Mouse (Mus musculus) heart, postnatal 0 days (tissue): Measurements from ENCODE around the gene Gpam. TPM values are rescaled to one million over a fixed set of nuclear protein-coding genes. Genes with fewer than 3 reads are reported as not detected.

ENCODE experiments used
- ATAC-seq: fragments of 200-750 bp; cut with Nextera tagmentation; 2 replicates; pipeline ENCODE4 v1.8.0; 2017; ENCODE audit warnings: low read depth, moderate number of reproducible peaks, moderate library complexity; ENCODE audit not compliant: insufficient read depth
- DNase-seq: peaks from one replicate; pipeline ENCODE4 v3.0.0-alpha.2; 2016; ENCODE audit warnings: low spot score
- H3K27ac ChIP-seq: fragments of 300-500 bp; sonication (generic); 2 replicates; pipeline ENCODE4 v1.5.1; 2014; ENCODE audit warnings: low read depth, mild to moderate bottlenecking
- H3K27me3 ChIP-seq: fragments of 300-500 bp; sonication (generic); 2 replicates; pipeline ENCODE4 v1.6.1; 2014; ENCODE audit warnings: low read length, mixed read lengths; ENCODE audit not compliant: control insufficient read depth, insufficient read depth
- H3K36me3 ChIP-seq: fragments of 300-500 bp; sonication (generic); replicated peaks from 2 replicates; pipeline ENCODE4 v1.6.1; 2014; ENCODE audit warnings: low read length, mixed read lengths; ENCODE audit not compliant: control insufficient read depth, insufficient read depth
- H3K4me1 ChIP-seq: fragments of 300-500 bp; sonication (generic); 2 replicates; pipeline ENCODE4 v1.6.1; 2014; ENCODE audit warnings: antibody characterized with exemption; ENCODE audit not compliant: control insufficient read depth, insufficient read depth
- H3K4me2 ChIP-seq: fragments of 300-500 bp; sonication (generic); 2 replicates; pipeline ENCODE4 v1.6.1; 2014; ENCODE audit warnings: low read depth, mild to moderate bottlenecking, low read length, moderate library complexity
- H3K4me3 ChIP-seq: fragments of 300-500 bp; sonication (generic); 2 replicates; pipeline ENCODE4 v1.5.1; 2014; ENCODE audit warnings: low read depth, low read length
- H3K9ac ChIP-seq: fragments of 300-500 bp; sonication (generic); replicated peaks from 2 replicates; pipeline ENCODE4 v1.6.1; 2014; ENCODE audit warnings: low read depth, low read length, mixed read lengths
- H3K9me3 ChIP-seq: fragments of 300-500 bp; sonication (generic); replicated peaks from 2 replicates; pipeline ENCODE4 v1.6.1; 2016; ENCODE audit warnings: low read length; ENCODE audit not compliant: control insufficient read depth
- CTCF ChIP-seq: IDR thresholded peaks from 2 replicates; pipeline ENCODE4 v1.5.1; 2016; ENCODE audit warnings: antibody characterized with exemption, control low read depth, low read depth
- EP300 ChIP-seq: IDR thresholded peaks from 2 replicates; pipeline ENCODE4 v1.6.1; 2016; ENCODE audit warnings: antibody characterized with exemption, low read depth
- WGBS: fragments of 180-500 bp; shearing (Covaris S2); extraction: QIAGEN DNeasy Blood & Tissue Kit; methylation state at CpG from one replicate; pipeline ENCODE4 v1.1.7; 2014; 5-methylcytosine and 5-hydroxymethylcytosine counted together
- polyA plus RNA-seq: library from polyadenylated mRNA; unstranded; fragments of >200 nt; fragmentation: Nextera tagmentation; extraction: Ambion mirVana; gene quantifications from 2 replicates; pipeline ENCODE4 v1.2.1, GENCODE M21; 2015
- total RNA-seq: library from RNA; depleted of rRNA; stranded (reverse); fragments of >200 nt; gene quantifications from 2 replicates; pipeline ENCODE4 v1.2.3, GENCODE M21; 2014; ENCODE audit warnings: low replicate concordance

Gpam gene
- total and polyA plus RNA-seq, 2 experiments from 2014 or later = 15.7 to 60.2 TPM

DNA sequence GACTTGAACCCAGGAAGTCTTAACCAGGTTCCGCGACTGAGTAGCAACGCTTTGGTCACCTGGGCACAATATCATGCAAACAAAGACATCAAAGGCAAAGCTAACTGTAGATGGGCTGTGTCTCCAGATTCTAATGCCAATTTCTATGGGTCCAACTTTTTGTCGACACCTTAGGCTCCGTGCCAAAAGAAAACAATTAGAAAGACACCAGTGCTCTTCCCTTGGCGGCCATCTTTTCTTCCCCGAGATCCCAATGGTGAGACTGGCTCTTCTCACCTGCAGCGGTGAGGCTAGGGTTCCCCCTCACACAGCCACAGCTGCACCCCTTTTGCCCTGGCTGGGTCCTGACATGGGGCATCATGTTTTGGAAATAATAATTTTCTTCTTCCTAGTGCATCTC is 64.5 kb downstream of the Gpam start:
- H3K9ac ChIP-seq = no peak overlapping the region
- DNase-seq (no peak), ATAC-seq (no peak)
- peaks cover 11% of the 10 kb centered on the region for H3K36me3 ChIP-seq
- H3K4me2 ChIP-seq = no peak overlapping the region
- TF ChIP-seq EP300 (no peak), CTCF (no peak)
- no peak overlapping the region for H3K27ac ChIP-seq
- H3K4me1 ChIP-seq = 0 out of 2 replicates have a peak, but pooled peaks cover 6% of the 10 kb centered on the region
- 78% methylated on average over 8 of the region's 8 CpGs for WGBS
- H3K27me3 ChIP-seq = no peaks in the 10 kb centered on the region
- no peak overlapping the region for H3K4me3 ChIP-seq
- H3K9me3 ChIP-seq = peaks cover 7% of the 10 kb centered on the region; the same call in 1 of the 2 replicates

DNA sequence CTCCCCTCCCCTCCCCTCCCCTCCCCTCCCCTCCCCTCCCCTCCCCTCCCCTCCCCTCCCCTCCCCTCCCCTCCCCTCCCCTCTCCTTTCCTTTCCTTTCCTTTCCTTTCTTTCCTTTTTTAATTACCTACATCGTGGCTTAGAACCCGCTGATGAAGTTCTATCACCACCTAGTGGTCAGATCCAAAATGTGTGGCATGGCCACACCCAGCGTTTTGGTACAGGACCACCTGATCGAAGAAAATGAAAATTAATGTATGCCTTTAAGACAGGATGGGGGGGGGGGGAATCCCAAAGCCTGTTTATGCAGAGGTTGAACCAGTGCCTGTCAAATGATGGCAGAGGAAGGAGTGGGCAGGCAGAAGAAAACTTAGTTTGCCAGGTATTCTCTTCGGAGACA is 65.1 kb downstream of the Gpam start:
- Histone ChIP-seq H3K9ac (no peak overlapping the region), H3K9me3 (peaks cover 7% of the 10 kb centered on the region; the same call in 1 of the 2 replicates), H3K36me3 (peaks cover 6% of the 10 kb centered on the region; the same call in 1 of the 2 replicates), H3K4me3 (no peak overlapping the region), H3K27me3 (no peaks in the 10 kb centered on the region), H3K27ac (no peak overlapping the region), H3K4me2 (no peak overlapping the region), H3K4me1 (0 out of 2 replicates have a peak, but pooled peaks cover 6% of the 10 kb centered on the region)
- ATAC-seq = no peak
- TF ChIP-seq EP300 = no peak
- TF ChIP-seq CTCF = peak; percentile 76
- DNase-seq = peak; percentile 69
- 33% methylated on average over 4 of the region's 5 CpGs for WGBS

DNA sequence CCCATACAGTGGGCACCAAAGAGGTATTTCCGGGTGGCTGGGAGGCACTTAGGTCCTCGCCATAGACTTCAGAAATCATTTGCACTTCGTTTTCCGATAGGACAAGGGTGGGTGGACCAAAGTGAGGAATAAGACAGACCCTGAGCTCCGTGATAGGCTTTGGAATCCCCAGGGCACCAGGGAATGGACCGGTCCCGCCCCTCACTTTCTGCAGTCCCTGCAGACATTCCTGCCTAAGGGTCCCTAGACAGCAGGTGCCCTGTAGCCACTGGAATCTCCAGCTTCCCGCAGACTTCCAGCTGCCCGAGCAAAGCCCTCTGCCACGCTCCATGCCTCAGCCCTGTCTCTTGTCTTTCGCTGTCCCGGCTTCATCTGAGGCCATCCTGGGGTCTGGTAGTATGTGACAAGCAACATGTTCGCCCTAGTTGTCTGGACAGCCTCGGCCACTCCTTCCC is 65.6 kb downstream of the Gpam start:
- Histone ChIP-seq H3K27me3 (no peaks in the 10 kb centered on the region), H3K9me3 (peaks cover 7% of the 10 kb centered on the region; the same call in 1 of the 2 replicates), H3K36me3 (peaks cover 4% of the 10 kb centered on the region; the same call in 1 of the 2 replicates), H3K4me2 (peak overlapping the region; percentile 66), H3K4me1 (0 out of 2 replicates have a peak, but pooled peaks cover 6% of the 10 kb centered on the region), H3K9ac (no peak overlapping the region), H3K4me3 (peak overlapping the region; percentile 37), H3K27ac (no peak overlapping the region)
- ATAC-seq (no peak), DNase-seq (no peak)
- 4% methylated on average over 14 of the region's 14 CpGs for WGBS
- TF ChIP-seq CTCF (no peak), EP300 (no peak)

DNA sequence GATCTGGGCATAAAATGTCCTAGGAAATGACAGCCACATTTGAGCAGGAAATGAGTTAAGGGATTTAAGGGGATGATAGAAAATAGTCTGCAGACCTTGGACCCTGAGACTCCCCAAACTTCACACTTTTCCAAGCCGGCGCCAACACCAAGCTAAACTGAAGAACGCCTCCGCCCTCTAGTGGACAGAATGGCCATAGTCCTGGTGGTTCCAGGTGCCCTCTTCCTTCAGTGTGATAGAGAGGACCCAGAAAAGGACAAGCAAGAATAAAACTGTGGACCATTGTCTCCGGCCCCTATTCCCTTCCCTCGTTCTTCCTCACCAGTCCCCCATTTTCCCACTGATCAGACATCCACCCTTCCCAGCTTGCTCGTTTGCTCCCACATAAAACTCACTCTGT is 66.1 kb downstream of the Gpam start:
- H3K4me2 ChIP-seq = peak overlapping the region; percentile 66
- peak; percentile 53; the same call in 1 of the 2 replicates for ATAC-seq
- WGBS = 5% methylated on average over 7 of the region's 7 CpGs

DNA sequence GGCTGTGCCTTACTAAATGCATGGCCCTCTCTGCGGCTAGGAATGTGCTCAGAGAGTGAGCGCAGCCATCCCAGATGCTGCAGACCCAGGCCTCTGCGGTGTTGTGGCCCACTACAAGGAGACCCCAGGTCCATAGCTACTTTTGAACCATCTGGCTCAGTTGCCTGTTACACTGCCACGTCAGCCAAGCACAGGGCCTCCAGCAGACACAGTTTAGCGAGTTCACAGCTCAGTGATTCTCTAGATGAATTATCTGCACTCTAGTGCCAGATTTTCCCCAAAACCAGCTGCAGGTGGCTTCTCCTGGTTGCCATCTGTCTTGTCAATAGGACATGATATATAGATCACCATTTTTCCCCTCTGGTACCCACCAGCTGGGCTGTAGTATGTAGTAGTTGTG is 69.6 kb downstream of the Gpam start:
- TF ChIP-seq EP300 (no peak), CTCF (no peak)
- DNase-seq = no peak
- Histone ChIP-seq H3K9me3 (peaks cover 7% of the 10 kb centered on the region; the same call in 1 of the 2 replicates), H3K9ac (no peak overlapping the region), H3K27ac (no peak overlapping the region), H3K4me1 (0 out of 2 replicates have a peak, but pooled peaks cover 6% of the 10 kb centered on the region), H3K36me3 (no peaks in the 10 kb centered on the region), H3K4me3 (no peak overlapping the region), H3K27me3 (no peaks in the 10 kb centered on the region), H3K4me2 (no peak overlapping the region)
- 68% methylated on average over 5 of the region's 5 CpGs for WGBS
- ATAC-seq = no peak

More for the DNA sequence above, 66.1 kb downstream of the Gpam start:
- peak overlapping the region; percentile 37; the same call in 1 of the 2 replicates for H3K4me3 ChIP-seq
- no peaks in the 10 kb centered on the region for H3K27me3 ChIP-seq
- H3K9ac ChIP-seq = no peak overlapping the region
- peak; percentile 29 for DNase-seq
- TF ChIP-seq CTCF (peak; percentile 92), EP300 (no peak)
- 0 out of 2 replicates have a peak, but pooled peaks cover 6% of the 10 kb centered on the region for H3K4me1 ChIP-seq
- no peak overlapping the region for H3K27ac ChIP-seq
- peaks cover 7% of the 10 kb centered on the region; the same call in 1 of the 2 replicates for H3K9me3 ChIP-seq
- no peaks in the 10 kb centered on the region for H3K36me3 ChIP-seq
